Mouse (Mus musculus) G1E (cell line): ENCODE data around the gene Tmem129.

ENCODE experiments used
- CTCF ChIP-seq: IDR thresholded peaks from 2 replicates; pipeline ENCODE4 v1.5.1; 2012; ENCODE audit warnings: low read depth, low read length, inconsistent platforms, mixed read lengths
- GATA1 ChIP-seq: IDR thresholded peaks from 2 replicates; pipeline ENCODE4 v1.6.1; 2012; ENCODE audit warnings: borderline replicate concordance, low read length, inconsistent platforms, mixed read lengths
- TAL1 ChIP-seq: conservative IDR thresholded peaks from 2 replicates; pipeline ENCODE4 v1.6.1; 2012; ENCODE audit warnings: low read depth, low read length, inconsistent platforms, mixed read lengths

GRCm38 (mm10) chr5:33695718-33696121, 37.5 kb upstream of the Tmem129 start:
- TF ChIP-seq CTCF (no peak), TAL1 (no peak), GATA1 (no peak)
